Mouse (Mus musculus) left cerebral cortex, postnatal 10 days (tissue): Measurements from ENCODE around the gene Nfe2l3. TPM values are rescaled to one million over a fixed set of nuclear protein-coding genes. Genes with fewer than 3 reads are reported as not detected.
"Not testable (repeated sequence)": the region's sequence is repeated elsewhere in the genome, so short reads cannot be mapped to it uniquely, and the experiment has no call there.

Source experiments
- DNase-seq, 2 experiments: peaks; one replicate each; pipeline ENCODE4 v3.0.0; 2021 to 2022; ENCODE audit warnings: low spot score in 2 of 2, mixed read lengths in 1 of 2; ENCODE audit errors: extremely low spot score in 1 of 2
- intact Hi-C: fragments of 180-260 bp; cut with DNase I; formaldehyde crosslinking; loops from one replicate; pipeline ENCODE4 v1.15.1; 2025
- total RNA-seq, 2 experiments: library from RNA; stranded (reverse); gene quantifications; 2 replicates each; pipeline ENCODE4 v1.2.3; 2021

The Nfe2l3 gene
- total RNA-seq, 2 experiments from 2014 or later: 4.4 to 6.9 TPM

DNA sequence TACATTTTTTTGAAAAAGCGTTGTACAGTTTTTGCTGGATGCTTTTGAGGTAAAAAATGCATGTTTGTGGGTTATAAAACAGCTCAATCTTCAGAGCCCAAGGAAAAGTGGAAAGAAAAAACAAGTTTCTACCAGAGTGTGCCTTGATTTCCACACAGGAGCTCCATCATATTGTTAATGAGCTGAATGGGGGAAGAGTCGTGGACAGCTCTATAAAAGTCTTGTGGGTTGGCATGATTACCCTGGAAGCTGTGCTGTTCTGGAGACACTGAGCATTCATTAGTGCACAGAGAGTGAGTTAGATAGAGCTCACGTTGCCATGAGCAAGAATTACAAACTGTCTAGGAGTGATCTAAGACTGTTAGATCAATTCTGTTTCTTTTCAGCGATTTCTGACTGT, 39.7 kb downstream of the Nfe2l3 start:
- intact Hi-C loops: loop anchor here (10.0 kb wide), 1 partner anchor 383 kb away; no protein-coding TSS in a partner anchor

DNA sequence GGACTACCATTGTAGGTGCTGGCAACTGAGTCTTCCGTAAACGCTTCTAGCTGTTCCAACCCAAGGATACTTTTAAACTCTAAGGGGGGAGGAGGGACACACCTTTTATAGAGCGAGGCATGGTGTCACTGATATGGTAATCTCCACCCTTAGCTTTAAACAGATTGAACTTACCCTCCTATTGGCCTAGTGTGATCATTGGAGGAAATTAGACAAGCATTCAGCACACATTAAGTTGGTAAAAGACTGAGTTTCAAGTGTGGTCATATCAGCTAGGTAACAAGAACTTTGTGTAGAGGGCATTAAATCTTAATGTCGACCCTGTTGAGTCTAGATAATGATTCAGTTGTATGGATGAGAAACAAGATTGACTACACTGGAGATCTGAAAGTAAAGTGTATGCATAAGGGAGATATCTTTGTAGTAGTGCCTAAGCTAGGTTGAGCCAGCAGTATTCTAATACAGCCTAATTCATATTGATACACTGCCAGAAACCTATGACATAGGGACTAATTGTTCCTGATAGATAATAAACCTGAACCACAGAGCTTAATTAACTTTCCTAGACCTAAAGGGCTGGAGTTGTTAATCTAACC, 46.8 kb downstream of the Nfe2l3 start:
- DNase-seq: no peak
- intact Hi-C loops: loop anchor here (10.0 kb wide), 1 partner anchor 376 kb away; no protein-coding TSS in a partner anchor

More for the DNA sequence above, 39.7 kb downstream of the Nfe2l3 start:
- DNase-seq: no peak

- intact Hi-C loops: no loop called here
- DNase-seq: no peak
These were observed 49.1 kb downstream of the Nfe2l3 start for GRCm38 (mm10) chr6:51481548-51481947.

DNA sequence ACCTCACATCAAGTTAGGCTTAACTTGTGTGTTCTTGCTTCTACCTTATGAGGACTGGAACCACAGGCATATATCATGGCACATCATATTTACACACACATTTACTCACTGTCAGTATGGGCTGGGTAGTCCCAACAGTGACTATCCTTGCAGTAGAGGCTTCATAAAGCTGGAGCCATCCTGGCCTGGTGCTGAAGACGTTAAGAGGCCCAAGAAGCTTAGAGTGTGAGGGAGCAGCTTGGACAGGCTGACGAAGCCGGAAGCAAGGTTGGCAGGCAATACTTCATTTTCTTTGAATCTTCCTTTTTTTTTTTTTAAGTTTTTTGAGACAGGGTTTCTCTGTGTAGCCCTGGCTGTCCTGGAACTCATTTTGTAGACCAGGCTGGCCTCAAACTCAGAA, 51.4 kb downstream of the Nfe2l3 start:
- DNase-seq: no peak
- intact Hi-C loops: no loop called here

DNA sequence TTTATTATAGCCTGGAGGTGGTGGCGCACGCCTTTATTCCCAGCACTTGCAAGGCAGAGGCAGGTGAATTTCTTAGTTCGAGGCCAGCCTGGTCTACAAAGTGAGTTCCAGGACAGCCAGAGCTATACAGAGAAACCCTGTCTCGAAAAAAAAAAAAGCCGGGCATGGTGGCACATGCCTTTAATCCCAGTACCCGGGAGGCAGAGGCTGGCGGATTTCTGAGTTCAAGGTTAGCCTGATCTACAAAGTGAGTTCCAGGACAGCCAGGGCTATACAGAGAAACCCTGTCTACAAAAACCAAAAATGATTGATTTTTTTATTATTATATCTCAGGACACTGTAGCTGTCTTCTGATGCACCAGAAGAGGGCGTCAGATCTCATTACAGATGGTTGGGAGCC, 52.1 kb downstream of the Nfe2l3 start:
- intact Hi-C loops, DNase-seq: not testable (repeated sequence)

DNA sequence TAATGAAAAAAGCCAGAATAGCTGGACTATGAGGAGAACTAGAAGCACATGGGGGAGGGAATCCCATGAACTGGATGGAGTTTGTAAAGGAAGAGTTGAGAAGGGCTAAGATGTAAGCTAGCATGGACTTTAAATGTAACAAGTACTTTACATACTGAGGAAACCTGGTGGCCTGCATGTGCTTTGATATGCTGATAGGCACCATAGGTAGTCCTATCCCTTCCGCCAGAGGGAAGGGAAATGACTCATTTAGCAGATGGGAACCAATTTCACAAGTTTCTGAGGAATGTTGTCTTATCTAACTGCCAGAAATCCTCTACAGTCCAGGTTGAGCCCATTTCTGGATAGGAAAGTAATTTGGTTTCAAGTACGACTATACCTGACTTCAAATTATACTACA, 53.2 kb downstream of the Nfe2l3 start:
- intact Hi-C loops: no loop called here
- no peak for DNase-seq

DNA sequence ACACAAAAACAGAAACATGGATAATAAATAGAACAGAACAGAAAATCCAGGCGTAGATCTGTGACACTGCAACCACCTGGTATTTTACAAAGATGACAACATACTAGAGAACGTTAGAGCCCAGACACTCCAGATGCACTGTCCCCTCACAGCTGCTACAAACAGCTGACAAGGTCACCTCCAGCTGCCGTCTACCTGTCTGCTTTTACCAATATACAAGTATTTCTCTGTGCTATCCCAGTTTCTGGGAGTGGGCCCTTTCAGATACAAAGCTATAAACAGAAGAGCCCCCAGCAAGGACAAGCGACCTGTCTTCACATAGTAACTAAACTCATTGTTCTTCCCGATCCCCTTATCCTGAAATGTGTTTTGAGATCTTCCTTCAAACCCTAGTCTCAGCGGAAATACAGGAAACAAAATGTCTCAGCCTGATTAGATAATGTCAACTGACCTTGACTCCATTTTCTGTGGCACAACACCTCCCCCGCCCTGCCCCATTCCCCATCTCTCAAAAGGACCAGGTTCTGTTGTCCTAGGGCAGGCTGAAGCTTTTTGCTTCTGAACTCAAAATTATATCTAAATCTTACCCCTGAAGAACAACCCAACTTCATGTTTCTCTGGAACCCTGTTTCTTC, 53.7 kb downstream of the Nfe2l3 start:
- DNase-seq: no peak

GRCm38 (mm10) chr6:51486731-51487130, 54.3 kb downstream of the Nfe2l3 start:
- DNase-seq: no peak
- intact Hi-C loops: no loop called here

More for the DNA sequence above, 53.7 kb downstream of the Nfe2l3 start:
- intact Hi-C loops: no loop called here

GRCm38 (mm10) chr6:51489787-51490186, 57.3 kb downstream of the Nfe2l3 start:
- peak in 1 of 2 experiments; percentile 27 for DNase-seq
- intact Hi-C loops: no loop called here

- DNase-seq: no peak
- intact Hi-C loops: no loop called here
These were observed 65.0 kb downstream of the Nfe2l3 start for GRCm38 (mm10) chr6:51497321-51498111.

DNA sequence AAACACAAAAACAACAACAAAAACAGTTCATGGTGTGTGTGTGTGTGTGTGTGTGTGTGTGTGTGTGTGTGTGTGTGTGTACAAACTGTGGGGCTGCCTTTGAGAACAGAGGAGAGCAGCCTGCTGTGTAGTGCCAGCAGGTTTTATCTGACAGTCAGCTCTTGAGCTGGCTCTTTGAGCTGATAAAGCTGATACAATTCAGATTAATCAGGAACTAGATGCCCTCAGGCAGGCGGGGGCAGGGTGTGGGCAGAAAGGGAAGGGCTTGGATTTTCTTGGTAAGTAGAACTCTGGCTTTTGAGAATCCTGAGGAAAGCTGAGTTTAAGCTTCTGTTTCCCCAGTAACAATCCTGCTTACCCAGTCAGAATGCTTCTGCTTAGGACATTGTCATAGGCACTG, 73.2 kb downstream of the Nfe2l3 start:
- intact Hi-C loops: no loop called here
- no peak for DNase-seq

DNA sequence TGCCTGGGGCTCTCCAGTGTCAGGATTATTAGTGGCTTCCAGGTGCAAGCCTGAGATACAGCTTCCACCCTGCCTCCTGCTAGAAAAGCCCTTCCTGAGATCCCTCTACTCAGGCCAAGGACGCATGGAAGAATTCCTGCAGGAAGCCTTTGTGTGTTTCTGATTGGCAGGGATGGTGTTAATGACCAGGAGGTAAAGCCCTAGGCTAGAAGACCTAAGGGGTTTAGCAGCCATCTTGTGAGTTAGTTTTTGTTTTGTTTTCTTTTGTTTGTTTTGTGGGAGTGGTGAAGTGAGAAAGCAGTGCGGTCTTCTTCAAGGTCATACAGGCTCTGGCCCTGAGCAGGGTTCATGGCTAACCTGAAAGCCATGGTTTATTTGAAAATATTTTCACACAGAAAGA, 75.1 kb downstream of the Nfe2l3 start:
- intact Hi-C loops: no loop called here
- DNase-seq: no peak

Other genes with a start within 250 kb of the Nfe2l3 start
- gene Hnrnpa2b1, start 37.2 kb downstream of the Nfe2l3 start, total RNA-seq: 100 to 1,000 TPM; 545 to 564 TPM
- gene Cbx3, start 37.7 kb downstream of the Nfe2l3 start, total RNA-seq: 100 to 1,000 TPM; 171 to 176 TPM
- gene Snx10, start 91.2 kb downstream of the Nfe2l3 start, total RNA-seq: 100 to 1,000 TPM; 127 to 133 TPM